Mouse (Mus musculus): Measurements from ENCODE around the gene Reg4. TPM values are rescaled to one million over a fixed set of nuclear protein-coding genes. Genes with fewer than 3 reads are reported as not detected.

Reg4 gene
- total RNA-seq, 2 experiments from 2014 or later: not detected

DNA sequence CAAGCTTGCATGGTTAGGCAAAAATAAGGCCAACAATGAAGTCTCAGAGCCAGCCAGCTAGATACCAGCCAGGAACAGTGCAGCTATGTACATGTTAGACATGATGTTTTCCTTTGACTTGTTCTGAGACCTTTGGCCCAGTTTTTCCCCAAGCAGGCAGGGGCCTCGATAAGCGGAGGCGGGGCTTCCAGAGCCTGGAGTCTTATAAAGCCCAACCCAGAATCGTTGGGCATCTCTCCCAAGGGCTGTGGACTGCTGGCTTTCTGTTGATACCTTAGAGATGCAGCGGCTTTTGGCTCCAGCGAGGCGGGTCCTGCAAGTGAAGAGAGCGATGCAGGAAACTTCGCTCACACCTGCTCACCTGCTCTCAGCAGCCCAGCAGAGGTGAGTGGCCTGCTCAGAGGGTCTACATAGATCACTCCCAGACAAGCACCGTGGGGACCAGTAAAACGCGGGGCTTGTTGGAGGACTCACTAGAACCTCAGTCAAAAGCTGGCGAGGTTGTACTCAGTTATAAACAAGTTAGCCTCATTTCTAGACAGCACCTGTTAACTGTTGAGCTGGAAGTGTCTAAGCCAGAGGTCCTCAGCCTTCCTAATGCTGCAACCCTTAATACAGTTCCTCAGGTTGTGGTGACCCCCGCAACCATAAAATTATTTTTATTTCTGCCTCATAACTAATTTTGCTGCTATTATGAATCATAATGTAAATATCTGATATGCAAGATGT, 58.4 kb downstream of the Reg4 start, which contains the start of gene Hmgcs2:
Gene Hmgcs2, plus strand, starts transcription at position 232 of the 729 bp plus-strand sequence.
- no peak for DNase-seq (ENCODE audit: low spot score in 2 of 2)

DNA sequence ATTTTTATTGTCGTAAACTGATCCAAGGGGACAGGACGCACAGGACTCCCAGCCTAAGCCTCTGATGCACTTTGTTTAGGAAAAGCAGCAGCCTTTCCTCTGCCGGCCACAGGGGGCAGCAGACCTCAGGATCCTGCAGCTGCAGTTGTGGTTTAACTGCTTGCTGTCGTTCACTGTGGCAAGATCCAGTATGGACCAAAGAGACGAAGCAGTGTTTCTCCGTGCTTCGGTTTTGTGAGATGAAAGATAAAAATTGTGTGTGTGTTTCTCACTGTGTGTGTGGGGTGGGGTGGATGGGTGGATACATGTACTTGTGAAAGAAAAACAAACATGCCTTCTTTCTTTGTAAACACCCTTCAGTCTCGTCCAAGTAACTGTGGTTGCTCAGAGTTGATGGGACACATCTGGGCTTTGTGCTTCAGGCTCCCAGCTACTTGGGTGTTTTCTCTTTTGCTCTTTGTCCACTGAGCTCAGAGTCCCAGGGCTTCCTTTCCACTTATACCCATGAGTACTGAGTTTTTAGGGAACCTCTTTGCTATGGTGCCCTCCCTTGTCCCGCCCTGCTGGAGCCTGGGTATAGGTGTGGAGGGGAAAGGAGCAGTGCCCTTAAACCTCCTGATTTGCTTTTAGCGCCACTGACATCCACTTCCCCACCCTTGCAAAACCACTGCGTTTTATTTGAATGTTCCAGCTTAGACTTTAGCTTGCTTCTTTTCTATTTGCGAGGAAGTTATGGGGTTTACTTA, 59.1 kb downstream of the Reg4 start:
- peak; percentile 58 to 60 for DNase-seq (ENCODE audit: low spot score in 2 of 2)

DNA sequence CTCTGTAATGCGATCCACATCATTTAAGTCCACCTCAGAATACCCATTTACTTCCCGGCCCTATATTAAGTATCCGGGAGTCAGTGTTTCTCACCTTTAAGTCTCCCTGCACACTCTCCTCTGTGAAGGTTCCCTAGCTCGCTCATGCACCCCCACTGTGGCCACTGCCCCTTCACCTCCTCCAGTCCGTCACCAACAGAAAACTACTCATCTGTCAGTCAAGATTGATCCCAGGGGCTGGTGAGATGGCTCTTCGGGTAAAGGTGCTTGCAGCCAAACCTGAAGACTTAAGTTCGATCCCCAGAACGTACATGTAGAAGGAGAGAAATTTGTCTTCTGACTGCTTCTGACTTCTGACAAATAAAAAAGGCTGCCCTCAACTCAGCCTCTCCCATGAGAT, 60.5 kb downstream of the Reg4 start:
- DNase-seq (ENCODE audit: low spot score in 2 of 2): no peak

DNA sequence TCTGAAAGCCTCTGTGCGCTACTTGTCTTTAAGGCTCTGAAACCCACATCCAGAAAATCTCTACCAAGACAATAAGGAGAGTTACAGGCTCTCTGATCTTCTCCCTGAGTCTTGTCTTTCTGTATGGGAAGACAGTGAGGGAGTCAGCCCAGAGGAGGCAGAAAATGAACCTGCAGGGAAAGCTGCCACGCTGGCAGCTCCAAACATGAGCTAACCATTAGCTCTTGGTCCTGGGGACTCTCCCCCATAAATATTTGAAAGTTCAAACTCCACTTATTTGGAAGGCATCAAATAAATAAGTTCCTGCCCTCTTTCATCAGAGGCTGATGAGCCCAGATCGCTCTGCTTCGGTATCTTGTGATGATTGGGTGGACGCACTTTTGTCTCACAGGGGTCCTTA, 61.2 kb downstream of the Reg4 start:
- DNase-seq (ENCODE audit: low spot score in 2 of 2): no peak

Other genes starting within 250 kb of the Reg4 start
- 10 to 100 TPM; 27.4 to 31.3 TPM for gene Notch2, start 208.6 kb upstream of the Reg4 start, total RNA-seq (2021)
- not detected for gene Adam30, start 61.5 kb upstream of the Reg4 start, total RNA-seq (2021)
- 10 to 100 TPM; 10.4 to 13.7 TPM for gene Hmgcs2, start 58.3 kb downstream of the Reg4 start, total RNA-seq (2021)
- 10 to 100 TPM; 62.8 to 72.3 TPM for gene Phgdh, start 117.8 kb downstream of the Reg4 start, total RNA-seq (2021)
- gene Zfp697, start 160.3 kb downstream of the Reg4 start, total RNA-seq (2021): 10 to 100 TPM; 25.7 to 26.9 TPM
- gene Gm4450, start 235.0 kb downstream of the Reg4 start, total RNA-seq (2021): not detected